Mouse (Mus musculus): ENCODE measurements around the gene Slc41a1.
A peak's percentile ranks its signal among the peaks of the same experiment; 100 is the strongest.

The Slc41a1 gene

DNA sequence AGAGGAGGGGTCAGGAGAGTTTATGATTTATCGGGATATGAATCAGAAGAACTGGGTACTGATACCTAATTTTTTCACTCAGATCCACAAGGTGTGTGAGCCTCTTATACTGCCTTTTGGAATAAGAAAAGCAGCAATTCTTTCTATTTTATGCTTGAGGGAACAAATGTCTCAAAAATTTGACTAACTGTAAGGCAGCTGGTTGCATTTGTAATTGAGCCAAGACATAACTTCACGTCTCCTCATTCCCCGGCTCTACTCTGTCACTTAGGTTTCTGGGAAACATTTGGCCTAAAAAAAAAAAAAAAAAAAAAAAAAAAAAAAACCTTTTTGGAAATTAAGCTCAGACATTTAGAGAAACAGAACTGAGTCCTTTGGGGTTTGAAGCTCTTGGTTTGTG, 59.3 kb downstream of the Slc41a1 start:
- no peak for DNase-seq (ENCODE audit: low read depth, low spot score)

DNA sequence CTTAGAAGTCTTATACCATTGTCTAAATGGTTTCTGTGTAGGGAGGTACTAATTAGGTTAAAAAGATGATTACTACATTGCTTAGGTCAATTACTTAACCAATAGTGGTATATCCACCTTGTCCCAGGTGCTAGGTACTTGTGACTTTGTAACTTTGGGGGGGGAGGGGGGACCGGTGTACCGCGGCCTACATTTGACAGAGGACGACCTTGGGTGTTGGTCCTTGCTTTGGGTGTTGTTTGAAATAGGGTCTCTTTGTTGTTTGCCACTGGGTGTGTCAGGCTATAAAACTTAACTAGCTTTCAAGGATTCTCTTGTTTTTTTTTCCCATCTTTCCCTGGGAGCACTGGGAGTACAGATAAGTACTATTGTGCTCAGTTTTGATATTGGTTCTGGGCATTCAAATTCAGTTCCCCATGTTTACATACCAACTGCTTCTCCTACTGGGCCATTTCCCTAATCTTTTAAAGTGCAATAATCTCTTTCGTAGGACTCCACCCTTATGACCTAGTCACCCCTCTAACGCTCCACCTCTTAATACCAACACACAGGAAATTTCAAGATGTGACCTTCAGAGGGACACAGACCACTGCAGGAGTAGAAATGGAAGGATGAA, 62.9 kb downstream of the Slc41a1 start:
- DNase-seq (ENCODE audit: low read depth, low spot score): peak; percentile 99

DNA sequence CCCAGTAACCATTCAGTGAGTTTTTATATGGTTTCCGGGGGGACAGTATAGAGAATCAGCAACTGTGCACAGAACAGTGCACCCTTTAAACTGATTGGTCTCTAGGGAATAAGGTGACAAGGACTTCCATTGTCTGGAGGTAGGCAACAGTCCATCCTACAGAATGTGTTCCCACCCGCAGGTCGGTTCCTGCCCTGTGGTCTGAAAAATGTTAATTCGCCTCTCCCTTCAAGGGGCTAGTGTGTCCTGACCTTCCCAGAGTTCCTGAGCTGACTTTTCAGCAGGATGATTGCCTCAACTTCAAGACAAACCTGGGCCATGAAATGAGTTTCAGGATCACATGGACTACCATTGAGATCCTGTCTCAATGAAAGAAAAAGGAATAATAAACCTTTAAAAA, 64.1 kb downstream of the Slc41a1 start:
- DNase-seq (ENCODE audit: low read depth, low spot score): peak; percentile 94
